Mouse (Mus musculus): ENCODE results near the gene Mif4gd.

Gene Mif4gd

DNA sequence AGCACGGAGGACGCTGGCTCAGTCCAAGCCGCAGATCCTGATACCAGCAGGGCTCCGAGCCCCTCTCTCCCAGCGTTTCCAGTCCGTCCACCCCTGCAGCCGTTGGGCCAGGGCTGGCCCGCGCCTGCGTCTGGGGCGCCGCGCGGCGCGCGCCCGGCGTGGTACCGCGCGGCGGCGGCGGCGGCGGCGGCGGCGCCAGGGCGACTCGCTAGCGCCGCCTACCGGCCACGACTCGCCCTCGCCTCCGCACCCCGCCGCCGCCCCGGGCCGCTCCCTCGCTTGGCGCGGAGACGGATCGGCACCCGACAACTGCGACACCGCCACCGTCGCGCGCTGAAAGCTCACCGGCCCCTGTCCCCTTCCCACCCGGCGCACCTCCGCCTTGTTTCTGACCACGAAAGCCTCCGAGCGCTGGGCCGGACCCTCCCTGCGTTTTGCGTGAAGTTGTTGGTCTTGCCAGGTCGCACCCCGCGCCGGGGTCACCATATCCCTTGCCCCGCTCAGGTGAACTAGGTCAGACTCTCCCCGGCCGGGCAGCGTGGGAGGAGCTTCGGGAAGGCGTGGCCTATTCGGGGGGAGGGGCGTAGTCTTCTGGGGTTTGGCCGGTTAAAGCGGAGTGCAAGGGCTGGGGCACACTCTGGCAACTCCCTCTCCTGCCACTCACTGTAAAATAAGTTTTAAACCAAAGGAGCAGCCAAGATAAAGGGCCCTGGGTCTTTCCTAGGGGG is at the start of gene Mif4gd:
Mif4gd (minus strand) TSS at position 560 of the 728 bp plus-strand sequence.
- no peak for TF ChIP-seq GATA4 (IDR thresholded peaks at IDR 0.05; ENCODE audit: insufficient replicate concordance, low read length)

DNA sequence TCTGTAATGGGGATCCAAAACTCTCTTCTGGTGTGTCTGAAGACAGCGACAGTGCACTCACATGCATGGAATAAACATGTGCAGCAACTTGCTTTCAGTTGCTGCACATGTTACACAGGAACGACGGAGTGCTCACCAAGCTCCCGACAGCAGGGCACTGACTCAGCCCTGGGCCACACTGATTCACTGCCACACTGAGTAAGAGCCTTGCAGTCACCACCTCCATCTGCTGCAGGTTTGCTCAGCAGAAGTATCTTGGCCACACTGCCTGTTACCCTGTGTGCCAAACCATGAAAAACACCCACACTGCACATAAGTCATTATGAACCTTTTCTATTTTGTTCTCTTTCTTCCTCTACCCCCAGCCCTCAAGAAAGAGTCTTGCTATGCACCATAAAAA is 47.6 kb upstream of the Mif4gd start:
- TF ChIP-seq GATA4 (IDR thresholded peaks at IDR 0.05; ENCODE audit: insufficient replicate concordance, low read length) = no peak

- no peak for TF ChIP-seq GATA4 (IDR thresholded peaks at IDR 0.05; ENCODE audit: insufficient replicate concordance, low read length)
Measured at GRCm38 (mm10) chr11:115658521-115658920, 45.8 kb upstream of the Mif4gd start.

GRCm38 (mm10) chr11:115654128-115654527 is 41.4 kb upstream of the Mif4gd start:
- no peak for TF ChIP-seq GATA4 (IDR thresholded peaks at IDR 0.05; ENCODE audit: insufficient replicate concordance, low read length)

DNA sequence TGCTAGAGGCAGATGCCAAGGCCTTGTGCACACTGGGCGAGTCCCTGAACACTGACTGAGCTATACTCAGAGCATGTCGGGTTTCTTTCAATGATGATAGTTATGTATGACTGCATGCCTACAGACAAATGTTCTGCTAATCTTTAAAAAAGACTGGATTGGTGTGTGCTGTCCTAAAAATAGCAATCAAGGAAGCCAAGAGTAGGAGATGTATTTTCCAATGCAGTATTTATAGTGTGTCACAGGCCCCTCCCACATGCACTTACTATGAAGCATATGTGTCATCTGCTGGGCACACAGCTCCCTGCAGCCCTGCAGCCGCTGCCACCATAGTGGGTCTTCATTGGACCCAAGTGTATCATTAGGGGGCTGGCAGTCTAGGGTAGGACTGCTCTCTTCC is 40.4 kb upstream of the Mif4gd start:
- no peak for TF ChIP-seq GATA4 (IDR thresholded peaks at IDR 0.05; ENCODE audit: insufficient replicate concordance, low read length)

GRCm38 (mm10) chr11:115651680-115652079 is 38.9 kb upstream of the Mif4gd start:
- no peak for TF ChIP-seq GATA4 (IDR thresholded peaks at IDR 0.05; ENCODE audit: insufficient replicate concordance, low read length)

DNA sequence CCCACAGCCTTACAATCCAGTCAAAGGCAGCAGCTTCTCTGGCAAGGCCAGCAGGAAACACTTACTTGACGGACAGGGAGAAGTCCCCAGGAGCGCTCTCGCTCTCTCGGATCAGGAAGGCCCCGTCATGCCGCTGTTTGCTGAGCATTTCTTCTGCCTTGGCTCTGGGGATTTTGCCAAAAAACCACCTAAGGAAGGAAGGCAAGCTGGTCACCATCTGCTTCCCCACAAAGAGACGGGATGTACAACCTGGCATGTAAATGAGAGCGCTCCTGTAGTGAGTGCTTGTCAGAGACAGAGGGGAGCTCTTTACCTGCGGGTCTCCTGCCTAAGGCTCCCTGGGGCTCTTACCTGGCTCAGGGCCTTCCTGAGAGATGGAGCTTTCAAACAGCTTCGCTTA is 36.9 kb upstream of the Mif4gd start:
- no peak for TF ChIP-seq GATA4 (IDR thresholded peaks at IDR 0.05; ENCODE audit: insufficient replicate concordance, low read length)

GRCm38 (mm10) chr11:115647459-115647858 is 34.7 kb upstream of the Mif4gd start:
- TF ChIP-seq GATA4 (IDR thresholded peaks at IDR 0.05; ENCODE audit: insufficient replicate concordance, low read length) = no peak

DNA sequence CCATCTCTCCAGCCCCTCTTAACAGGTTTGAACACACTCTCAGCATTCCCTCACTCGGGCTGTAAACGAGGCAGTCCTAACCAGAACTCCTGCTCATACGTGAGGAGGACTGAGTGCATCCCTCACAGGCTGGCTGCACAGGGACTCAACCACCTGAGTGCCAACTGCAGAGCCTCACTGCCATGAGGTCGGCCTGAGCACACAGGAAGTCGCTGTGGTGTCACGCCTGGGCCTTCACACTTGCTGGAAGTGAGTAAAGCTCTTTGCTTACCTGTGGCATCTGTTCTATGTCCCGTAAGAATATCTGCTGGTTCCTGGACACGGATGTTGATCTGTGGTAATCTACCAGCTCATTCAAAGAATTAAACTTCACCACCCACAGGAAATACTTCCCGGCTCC is 33.7 kb upstream of the Mif4gd start:
- no peak for TF ChIP-seq GATA4 (IDR thresholded peaks at IDR 0.05; ENCODE audit: insufficient replicate concordance, low read length)

GRCm38 (mm10) chr11:115644308-115644707 is 31.5 kb upstream of the Mif4gd start:
- no peak for TF ChIP-seq GATA4 (IDR thresholded peaks at IDR 0.05; ENCODE audit: insufficient replicate concordance, low read length)

DNA sequence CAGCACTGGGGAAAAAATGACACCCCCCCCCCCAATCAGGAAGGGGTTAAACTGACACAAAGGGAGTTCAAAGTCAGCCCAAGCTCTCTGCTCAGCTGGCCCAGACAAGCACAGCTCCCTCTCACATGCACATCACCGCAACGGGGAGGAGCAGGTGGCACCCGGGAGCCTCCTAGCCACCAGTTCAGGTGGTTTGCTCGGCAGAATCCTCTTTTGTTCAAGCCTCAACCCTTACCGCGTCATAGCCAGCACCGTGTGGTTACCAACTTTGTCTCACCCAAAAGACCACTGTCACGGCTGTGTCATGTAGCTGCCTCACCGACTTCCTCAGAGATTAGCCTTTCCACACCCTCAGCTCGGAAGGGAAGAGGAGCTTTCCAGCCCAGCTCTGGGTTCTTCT is 30.5 kb upstream of the Mif4gd start:
- TF ChIP-seq GATA4 (IDR thresholded peaks at IDR 0.05; ENCODE audit: insufficient replicate concordance, low read length) = no peak

DNA sequence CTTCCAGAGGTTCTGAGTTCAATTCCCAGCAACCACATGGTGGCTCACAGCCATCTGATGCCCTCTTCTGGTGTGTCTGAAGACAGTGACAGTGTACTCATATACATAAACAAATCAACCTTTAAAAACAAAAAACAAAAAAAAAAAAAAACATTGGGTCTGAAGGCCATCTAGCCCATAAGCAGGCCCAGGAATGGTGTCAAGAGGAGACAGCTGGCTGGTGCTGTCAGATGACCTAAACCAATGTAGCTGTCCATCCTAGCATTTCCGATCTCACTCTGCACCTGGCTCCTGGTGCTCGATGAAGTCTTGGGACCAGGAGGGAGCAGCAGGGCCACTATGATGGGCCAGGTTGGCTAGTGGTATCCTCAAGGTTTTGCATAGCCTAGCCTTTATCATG is 29.9 kb upstream of the Mif4gd start:
- no peak for TF ChIP-seq GATA4 (IDR thresholded peaks at IDR 0.05; ENCODE audit: insufficient replicate concordance, low read length)

DNA sequence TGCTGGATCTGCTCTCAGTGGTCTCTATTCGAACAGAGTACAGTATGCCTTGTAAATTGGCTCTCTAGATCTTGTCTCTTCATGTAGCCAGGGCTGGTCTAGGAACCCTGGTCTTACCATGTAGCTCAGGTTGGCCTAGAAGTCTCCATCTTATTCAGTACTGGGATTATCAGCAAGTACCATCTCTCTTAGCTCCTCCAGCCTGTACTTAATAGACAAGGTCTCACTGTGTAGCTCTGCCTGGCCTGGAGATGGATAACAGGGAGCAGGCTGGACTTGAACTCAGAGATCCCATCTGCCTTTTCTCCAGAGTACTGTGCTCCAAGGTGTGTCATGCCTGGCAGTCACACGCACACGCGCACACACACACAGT is 28.9 kb upstream of the Mif4gd start:
- no peak for TF ChIP-seq GATA4 (IDR thresholded peaks at IDR 0.05; ENCODE audit: insufficient replicate concordance, low read length)

DNA sequence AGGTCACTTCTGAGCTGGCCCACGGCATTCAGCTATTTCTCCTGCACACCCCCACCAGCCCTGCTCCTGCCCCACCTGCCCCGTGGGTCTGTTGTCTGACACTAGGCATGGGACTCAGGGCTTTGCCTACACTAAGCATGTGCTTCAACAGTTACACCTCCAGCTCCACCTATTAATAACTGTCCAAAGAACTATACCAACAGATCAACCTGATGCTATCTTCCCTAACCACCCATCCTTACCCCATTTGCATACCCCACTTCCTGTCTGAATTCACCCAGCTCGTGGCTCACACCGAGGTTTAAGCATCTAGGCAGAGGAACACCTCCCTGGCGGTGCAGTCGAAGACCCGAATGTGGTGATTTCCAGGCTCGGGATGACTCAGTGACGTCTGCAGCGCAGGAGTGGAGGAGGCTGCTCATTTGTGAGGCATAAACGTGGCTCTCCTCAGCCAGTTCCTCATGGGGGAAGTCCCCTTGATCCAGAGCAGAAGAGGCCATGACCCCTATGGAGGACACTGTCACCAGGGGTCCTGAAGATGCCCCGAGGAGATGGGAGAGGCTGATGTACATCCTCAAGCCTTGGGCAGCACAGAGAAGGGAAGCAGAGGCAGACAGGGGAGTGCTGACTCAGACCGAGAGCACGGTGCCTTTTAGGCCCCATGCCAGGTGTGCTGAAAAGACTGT is 28.4 kb upstream of the Mif4gd start:
- TF ChIP-seq GATA4 (IDR thresholded peaks at IDR 0.05; ENCODE audit: insufficient replicate concordance, low read length) = no peak

GRCm38 (mm10) chr11:115640311-115640828 is 27.6 kb upstream of the Mif4gd start:
- TF ChIP-seq GATA4 (IDR thresholded peaks at IDR 0.05; ENCODE audit: insufficient replicate concordance, low read length) = no peak

DNA sequence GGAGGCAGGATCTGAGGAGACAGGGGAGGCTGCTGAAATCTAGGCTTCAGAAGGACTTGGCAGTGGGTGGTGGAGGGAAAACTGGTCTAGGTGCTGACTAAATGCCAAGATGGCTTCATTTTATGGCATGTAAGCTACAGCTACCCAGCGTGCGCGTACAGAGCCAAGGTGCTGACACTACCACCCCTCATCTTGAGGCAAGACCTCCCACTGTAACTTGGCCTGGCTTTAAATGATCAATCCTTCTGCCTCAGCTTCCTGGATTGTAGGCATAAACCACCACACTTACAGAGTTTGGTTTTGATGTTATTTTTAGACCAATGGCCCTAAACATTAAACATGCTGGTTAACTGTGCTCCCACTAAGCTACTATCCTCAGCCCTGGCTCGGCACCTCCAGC is 26.8 kb upstream of the Mif4gd start:
- TF ChIP-seq GATA4 (IDR thresholded peaks at IDR 0.05; ENCODE audit: insufficient replicate concordance, low read length) = no peak
